Mouse (Mus musculus) kidney, embryonic 16.5 days (tissue): Measurements from ENCODE around the gene 1700122O11Rik. TPM values are rescaled to one million over a fixed set of nuclear protein-coding genes. Genes with fewer than 3 reads are reported as not detected.

Experiments used
- ATAC-seq: fragments of 200-750 bp; cut with Nextera tagmentation; 2 replicates; pipeline ENCODE4 v1.8.0; 2017; ENCODE audit warnings: moderate TSS enrichment; ENCODE audit not compliant: low FRiP score, low TSS enrichment
- H3K27ac ChIP-seq: fragments of 300-500 bp; sonication (generic); 2 replicates; pipeline ENCODE4 v1.5.1; 2014; ENCODE audit warnings: low read length
- H3K27me3 ChIP-seq: fragments of 300-500 bp; sonication (generic); 2 replicates; pipeline ENCODE4 v1.6.1; 2014; ENCODE audit warnings: low read length, control low read depth, mixed read lengths; ENCODE audit not compliant: insufficient read depth
- H3K36me3 ChIP-seq: fragments of 300-500 bp; sonication (generic); 2 replicates; pipeline ENCODE4 v1.6.1; 2014; ENCODE audit warnings: low read length, control low read depth, mixed read lengths; ENCODE audit not compliant: insufficient read depth
- H3K4me1 ChIP-seq: fragments of 300-500 bp; sonication (generic); 2 replicates; pipeline ENCODE4 v1.6.1; 2014; ENCODE audit warnings: low read length, control low read depth, mixed read lengths; ENCODE audit not compliant: insufficient read depth
- H3K4me2 ChIP-seq: fragments of 300-500 bp; sonication (generic); replicated peaks from 2 replicates; pipeline ENCODE4 v1.6.1; 2014; ENCODE audit warnings: low read depth, low read length
- H3K4me3 ChIP-seq: fragments of 300-500 bp; sonication (generic); 2 replicates; pipeline ENCODE4 v1.5.1; 2014; ENCODE audit warnings: mild to moderate bottlenecking, low read length
- H3K9ac ChIP-seq: fragments of 300-500 bp; sonication (generic); replicated peaks from 2 replicates; pipeline ENCODE4 v1.6.1; 2014; ENCODE audit warnings: low read length
- H3K9me3 ChIP-seq: fragments of 300-500 bp; sonication (generic); 2 replicates; pipeline ENCODE4 v1.6.1; 2016; ENCODE audit warnings: low read length, control low read depth
- WGBS: fragments of 180-500 bp; shearing (Covaris S2); extraction: QIAGEN DNeasy Blood & Tissue Kit; methylation state at CpG from one replicate; pipeline ENCODE4 v1.1.7; 2014; 5-methylcytosine and 5-hydroxymethylcytosine counted together
- polyA plus RNA-seq: library from polyadenylated mRNA; unstranded; fragments of >200 nt; fragmentation: Nextera tagmentation; extraction: Ambion mirVana; gene quantifications from 2 replicates; pipeline ENCODE4 v1.2.1, GENCODE M21; 2015

1700122O11Rik gene
- polyA plus RNA-seq, 1 experiment from 2014 or later: not detected

DNA sequence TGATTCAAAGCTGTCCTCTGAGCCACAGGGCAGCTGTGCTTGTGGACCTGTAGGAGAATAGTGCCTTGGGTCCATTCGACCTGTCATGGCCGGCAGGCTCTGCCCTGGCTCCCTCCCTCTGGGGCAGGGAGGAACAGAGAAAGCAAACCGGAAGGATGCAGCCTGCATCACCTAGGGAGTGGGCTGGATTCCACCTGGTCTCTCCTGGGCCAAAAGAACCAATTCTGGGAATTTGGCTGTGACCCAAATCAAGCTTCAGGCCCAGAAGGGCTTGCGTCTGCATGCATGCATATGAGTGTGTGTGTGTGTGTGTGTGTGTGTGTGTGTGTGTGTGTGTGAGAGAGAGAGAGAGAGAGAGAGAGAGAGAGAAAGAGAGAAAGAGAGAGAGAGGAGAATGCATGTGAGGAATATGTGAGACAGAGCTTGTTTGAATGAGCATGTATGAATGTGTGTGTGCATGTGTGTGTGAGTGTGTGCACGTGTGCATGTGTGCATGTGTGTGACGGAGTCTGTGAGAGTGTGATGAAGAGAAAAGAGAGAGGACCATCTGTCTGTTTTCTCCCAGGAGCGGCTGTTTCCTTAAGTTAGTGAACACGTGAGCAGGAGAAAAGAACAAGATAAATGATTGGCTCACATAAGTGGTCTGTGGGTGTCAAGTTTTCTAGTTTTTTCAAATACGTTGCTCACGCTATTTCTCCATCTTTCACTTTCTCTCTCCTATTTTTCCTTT lies 14.4 kb upstream of the 1700122O11Rik start:
- Histone ChIP-seq H3K27ac (no peak overlapping the region), H3K9ac (no peak overlapping the region), H3K4me1 (peaks cover 11% of the 10 kb centered on the region; the same call in 1 of the 2 replicates), H3K36me3 (no peaks in the 10 kb centered on the region), H3K4me2 (no peak overlapping the region), H3K9me3 (no peaks in the 10 kb centered on the region; the same call in 1 of the 2 replicates), H3K4me3 (no peak overlapping the region), H3K27me3 (peaks cover 28% of the 10 kb centered on the region)
- ATAC-seq: no peak
- 67% methylated on average over 10 of the region's 10 CpGs for WGBS

DNA sequence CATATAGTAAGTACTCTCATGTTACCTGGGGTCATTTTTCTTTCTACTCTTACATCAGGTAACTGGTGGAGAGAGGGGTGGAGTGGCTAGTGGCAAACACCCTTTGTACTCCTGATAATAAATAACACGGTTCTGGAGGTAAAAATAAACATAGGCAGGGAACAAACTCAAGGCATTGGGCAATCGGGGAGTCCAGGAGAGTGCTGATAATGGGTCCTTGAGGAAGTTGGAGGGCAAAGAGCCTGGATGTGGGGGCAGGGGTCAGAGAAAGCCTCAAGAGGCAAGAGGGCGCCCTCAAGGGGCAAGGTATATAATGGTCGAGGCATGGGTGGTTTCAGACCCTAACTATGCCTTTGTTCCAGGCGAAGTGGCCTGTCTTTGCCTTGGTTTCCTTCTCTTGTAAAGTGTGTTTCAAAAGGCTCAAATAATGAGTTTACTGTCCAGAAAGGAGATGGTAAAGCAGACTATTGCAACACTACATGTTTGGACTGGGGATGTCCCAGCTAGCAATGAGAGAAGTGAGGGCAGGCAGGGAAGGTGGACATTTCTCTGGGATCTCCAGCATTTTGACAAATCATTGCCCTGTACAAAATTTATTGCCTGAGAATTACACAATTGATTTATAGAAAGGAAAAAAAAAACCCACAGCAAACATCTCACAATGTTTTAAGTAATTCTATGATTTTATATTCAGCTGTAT lies 13.7 kb upstream of the 1700122O11Rik start:
- Histone ChIP-seq H3K4me3 (no peak overlapping the region), H3K4me1 (peaks cover 5% of the 10 kb centered on the region; the same call in 1 of the 2 replicates), H3K27ac (no peak overlapping the region), H3K9ac (no peak overlapping the region), H3K9me3 (no peaks in the 10 kb centered on the region; the same call in 1 of the 2 replicates), H3K27me3 (peaks cover 21% of the 10 kb centered on the region), H3K4me2 (no peak overlapping the region), H3K36me3 (no peaks in the 10 kb centered on the region)
- ATAC-seq: no peak
- WGBS: 56% methylated on average over 5 of the region's 5 CpGs

- Histone ChIP-seq H3K9me3 (no peaks in the 10 kb centered on the region), H3K4me1 (peaks cover 13% of the 10 kb centered on the region), H3K4me3 (no peak overlapping the region), H3K9ac (no peak overlapping the region), H3K4me2 (no peak overlapping the region), H3K27me3 (no peaks in the 10 kb centered on the region; the same call in 1 of the 2 replicates), H3K36me3 (no peaks in the 10 kb centered on the region), H3K27ac (no peak overlapping the region)
- no peak for ATAC-seq
- 41% methylated on average over 4 of the region's 4 CpGs for WGBS
Measured at GRCm38 (mm10) chr17:48045631-48046030, 7.5 kb upstream of the 1700122O11Rik start.

- Histone ChIP-seq H3K4me3 (no peak overlapping the region), H3K27me3 (no peaks in the 10 kb centered on the region), H3K9me3 (no peaks in the 10 kb centered on the region), H3K36me3 (no peaks in the 10 kb centered on the region), H3K4me2 (no peak overlapping the region), H3K27ac (no peak overlapping the region), H3K9ac (no peak overlapping the region), H3K4me1 (peaks cover 27% of the 10 kb centered on the region)
- 85% methylated on average over 5 of the region's 5 CpGs for WGBS
- ATAC-seq: no peak
Measured at GRCm38 (mm10) chr17:48043154-48043880, 5.2 kb upstream of the 1700122O11Rik start.

DNA sequence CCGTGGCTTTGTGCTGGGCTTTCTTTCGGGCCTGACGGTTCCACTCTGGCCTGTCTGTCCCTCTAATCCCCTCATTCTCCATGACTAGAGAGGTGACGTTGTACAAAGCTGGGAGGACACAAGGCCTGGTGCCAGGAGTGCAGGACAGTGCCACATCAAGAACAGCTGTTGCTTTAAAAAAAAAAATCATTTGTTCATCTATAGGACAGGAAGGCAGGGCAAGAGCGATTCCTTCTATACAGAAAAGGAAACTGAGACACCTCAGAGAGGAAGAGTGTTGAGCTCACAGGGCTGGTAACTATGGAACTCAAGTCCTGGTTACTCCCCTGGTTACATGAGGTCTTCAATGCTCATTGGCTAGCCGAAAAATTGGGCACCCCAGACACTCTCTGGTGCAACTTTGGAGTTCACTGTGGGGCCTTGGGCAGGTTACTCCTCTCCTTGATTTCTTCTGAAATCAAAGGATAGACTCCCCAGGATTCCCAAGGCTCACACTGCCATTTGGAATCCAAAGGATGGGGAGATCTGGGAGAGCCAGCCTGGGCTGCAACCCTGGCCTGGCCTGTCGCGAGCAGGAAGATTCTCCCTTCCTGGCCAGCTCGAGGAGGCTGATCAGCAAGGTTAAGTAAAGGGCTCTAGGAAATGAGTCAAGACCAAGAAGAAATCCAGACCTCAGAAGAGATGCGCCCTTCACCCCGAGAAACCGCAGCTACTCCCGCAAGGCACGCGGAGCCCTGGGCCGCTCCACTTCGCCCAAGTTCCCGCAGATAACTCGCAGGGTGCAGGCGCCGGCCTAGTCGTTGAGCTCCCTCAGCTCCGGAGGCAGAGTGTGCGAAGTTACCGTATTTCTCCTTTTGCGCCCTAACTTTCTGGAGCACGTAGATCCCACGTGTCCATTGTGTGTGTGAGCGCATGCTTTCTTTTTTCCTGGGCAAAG lies 3.5 kb upstream of the 1700122O11Rik start:
- H3K9me3 ChIP-seq: no peaks in the 10 kb centered on the region
- H3K9ac ChIP-seq: peak overlapping the region; percentile 50
- H3K4me3 ChIP-seq: peak overlapping the region; percentile 22
- peak overlapping the region; percentile 44 for H3K4me2 ChIP-seq
- ATAC-seq: peak; percentile 32; the same call in 1 of the 2 replicates
- no peaks in the 10 kb centered on the region; the same call in 1 of the 2 replicates for H3K27me3 ChIP-seq
- H3K27ac ChIP-seq: peak overlapping the region; percentile 67
- no peaks in the 10 kb centered on the region for H3K36me3 ChIP-seq
- WGBS: 8% methylated on average over 29 of the region's 29 CpGs
- H3K4me1 ChIP-seq: peaks cover 27% of the 10 kb centered on the region

- Histone ChIP-seq H3K36me3 (no peaks in the 10 kb centered on the region), H3K27me3 (no peaks in the 10 kb centered on the region; the same call in 1 of the 2 replicates), H3K4me1 (peaks cover 27% of the 10 kb centered on the region), H3K9me3 (no peaks in the 10 kb centered on the region), H3K4me2 (peak overlapping the region; percentile 53), H3K9ac (peak overlapping the region; percentile 49), H3K4me3 (peak overlapping the region; percentile 29), H3K27ac (peak overlapping the region; percentile 60)
- 8% methylated on average over 14 of the region's 14 CpGs for WGBS
- ATAC-seq: peak; percentile 87
Measured at GRCm38 (mm10) chr17:48039232-48039866, 1.3 kb upstream of the 1700122O11Rik start.

- peaks cover 24% of the 10 kb centered on the region for H3K4me1 ChIP-seq
- H3K36me3 ChIP-seq: no peaks in the 10 kb centered on the region
- no peak overlapping the region for H3K9ac ChIP-seq
- WGBS: 66% methylated on average over 3 of the region's 3 CpGs
- no peaks in the 10 kb centered on the region; the same call in 1 of the 2 replicates for H3K27me3 ChIP-seq
- H3K4me2 ChIP-seq: no peak overlapping the region
- H3K9me3 ChIP-seq: no peaks in the 10 kb centered on the region
- H3K27ac ChIP-seq: no peak overlapping the region
- ATAC-seq: no peak
- H3K4me3 ChIP-seq: no peak overlapping the region
Measured at GRCm38 (mm10) chr17:48036921-48037320, 1.2 kb downstream of the 1700122O11Rik start.

DNA sequence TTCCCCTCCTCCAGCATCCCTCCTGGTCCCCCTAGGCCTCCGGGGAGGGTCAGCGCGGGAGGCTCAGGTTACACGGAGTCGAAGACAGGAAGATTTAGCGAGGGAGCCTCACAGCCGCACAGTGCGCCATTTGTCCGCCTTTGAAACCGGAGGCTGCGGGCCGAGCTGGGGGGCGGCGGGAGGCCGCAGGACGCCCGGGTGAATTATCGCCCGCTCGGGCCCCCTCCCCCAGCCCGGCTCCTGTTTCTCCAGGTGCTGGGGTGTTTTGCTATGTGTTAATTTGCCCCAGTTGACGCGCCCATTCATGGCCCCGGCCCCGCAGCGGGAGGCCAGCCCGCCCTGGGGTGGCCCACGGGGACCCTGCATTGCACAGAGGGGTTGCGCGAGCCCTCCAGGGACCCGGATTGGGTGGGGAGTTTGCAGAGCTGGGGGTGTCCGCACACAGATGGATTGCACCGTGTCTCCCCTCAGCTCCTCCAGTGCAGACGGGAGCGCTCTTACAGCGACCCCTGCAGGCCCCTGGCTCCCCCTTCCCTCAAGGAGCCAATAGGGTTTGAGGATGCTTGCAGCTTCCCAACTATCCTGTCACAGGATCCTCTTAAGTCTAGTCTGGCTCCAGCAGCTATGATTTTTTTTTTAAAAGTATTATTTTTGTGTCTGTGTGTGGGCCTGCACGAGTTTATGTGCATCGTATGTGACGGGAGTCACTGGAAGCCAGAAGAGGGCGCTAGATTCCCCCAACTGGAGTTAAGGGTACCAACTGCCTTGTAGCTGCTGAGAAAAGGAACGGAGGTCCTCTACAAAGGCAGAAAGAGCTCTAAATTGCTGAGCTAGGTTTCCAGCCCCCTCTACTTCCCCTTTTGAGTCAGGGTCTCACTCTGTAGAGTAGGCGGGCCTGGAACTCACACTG lies 6.3 kb downstream of the 1700122O11Rik start:
- H3K4me3 ChIP-seq: peak overlapping the region; percentile 47
- ATAC-seq: peak; percentile 93
- H3K27ac ChIP-seq: peak overlapping the region; percentile 26; the same call in 1 of the 2 replicates
- H3K9ac ChIP-seq: peak overlapping the region; percentile 50
- no peaks in the 10 kb centered on the region for H3K36me3 ChIP-seq
- H3K27me3 ChIP-seq: peaks cover 9% of the 10 kb centered on the region; the same call in 1 of the 2 replicates
- peak overlapping the region; percentile 64 for H3K4me2 ChIP-seq
- 6% methylated on average over 37 of the region's 42 CpGs for WGBS
- peaks cover 3% of the 10 kb centered on the region; the same call in 1 of the 2 replicates for H3K9me3 ChIP-seq
- peaks cover 29% of the 10 kb centered on the region for H3K4me1 ChIP-seq
